Comparison of ENCODE assay signal across 13 mouse cellular contexts in genomic region chr4:107822936-107823411, GRCm38 (mm10). TPM values are rescaled to one million over a fixed set of nuclear protein-coding genes. Genes with fewer than 3 reads are reported as not detected.
DNase-seq lines count a peak whose midpoint lies in the region; ATAC-seq and TF ChIP-seq lines count a peak whose summit lies in the region.
"Had no signal": no experiment of that assay in that cellular context is flagged by ENCODE, and none has a peak within 500 bp of the region (broad histone marks: within the 10 kb centered on the region; RNA-seq: fewer than 3 reads in every experiment).

No protein-coding gene starts in this region.

- intact Hi-C loops in heart, postnatal 36 days (cut with DNase I), result no loop called here
- intact Hi-C loops in left cerebral cortex, adult 2 months (cut with DNase I), result no loop called here

- no peak overlapping the region for H3K4me2 ChIP-seq in heart, embryonic 16.5 days (ENCODE audit: low read depth, low read length)
- peak overlapping the region; percentile 30 for H3K4me2 ChIP-seq in hindbrain, embryonic 12.5 days (replicated peaks)
- peak overlapping the region; percentile 56 for H3K4me2 ChIP-seq in midbrain, embryonic 16.5 days (ENCODE audit: low read length)

- no peak overlapping the region for H3K27ac ChIP-seq in heart, embryonic 16.5 days (ENCODE audit: low read length)
- H3K27ac ChIP-seq in embryonic facial prominence, embryonic 10.5 days (replicated peaks), result no peak overlapping the region; the same call in 1 of the 2 replicates
- peak overlapping the region; percentile 75 for H3K27ac ChIP-seq in hindbrain, embryonic 12.5 days
- H3K27ac ChIP-seq in midbrain, embryonic 16.5 days (ENCODE audit: low read length), result peak overlapping the region; percentile 81
- H3K27ac ChIP-seq in left cerebral cortex, adult 2 months, result no peak overlapping the region; the same call in 1 of the 2 replicates
- H3K27ac ChIP-seq in cerebellum, adult 2 months (ENCODE audit: insufficient read depth, low read length), result no peak overlapping the region
- H3K27ac ChIP-seq: macrophage had no signal

- peaks cover 4% of the 10 kb centered on the region; the same call in 1 of the 2 replicates for H3K27me3 ChIP-seq in heart, embryonic 16.5 days (ENCODE audit: control insufficient read depth, insufficient read depth, low read length)
- no peaks in the 10 kb centered on the region for H3K27me3 ChIP-seq in embryonic facial prominence, embryonic 10.5 days (replicated peaks; ENCODE audit: low read depth, poor library complexity, severe bottlenecking)
- peaks cover 11% of the 10 kb centered on the region; the same call in 1 of the 2 replicates for H3K27me3 ChIP-seq in hindbrain, embryonic 12.5 days
- H3K27me3 ChIP-seq in midbrain, embryonic 16.5 days (ENCODE audit: control insufficient read depth, insufficient read depth, low read depth, low read length), result no peaks in the 10 kb centered on the region
- H3K27me3 ChIP-seq in cerebellum, adult 2 months (ENCODE audit: control insufficient read depth, insufficient read depth, low read length), result no peaks in the 10 kb centered on the region
- H3K27me3 ChIP-seq: CH12.LX had no signal

- no peak for ATAC-seq in heart, embryonic 16.5 days (replicated peaks; ENCODE audit: extremely low read depth, insufficient read depth, low FRiP score)
- peak; percentile 55 for ATAC-seq in hindbrain, embryonic 12.5 days (ENCODE audit: low FRiP score)
- peak; percentile 73 for ATAC-seq in midbrain, embryonic 16.5 days

- H3K4me3 ChIP-seq in heart, embryonic 16.5 days (ENCODE audit: low read length), result peak overlapping the region; percentile 5; the same call in 1 of the 2 replicates
- H3K4me3 ChIP-seq in embryonic facial prominence, embryonic 10.5 days, result peak overlapping the region; percentile 37
- peak overlapping the region; percentile 4; the same call in 1 of the 2 replicates for H3K4me3 ChIP-seq in hindbrain, embryonic 12.5 days
- peak overlapping the region; percentile 26 for H3K4me3 ChIP-seq in midbrain, embryonic 16.5 days (ENCODE audit: low read depth, low read length)
- no peak overlapping the region; the same call in 1 of the 2 replicates for H3K4me3 ChIP-seq in left cerebral cortex, adult 2 months
- no peak overlapping the region for H3K4me3 ChIP-seq in cerebellum, adult 2 months (replicated peaks; ENCODE audit: insufficient read depth, low read depth, low read length)

- no peaks in the 10 kb centered on the region for H3K9me3 ChIP-seq in heart, embryonic 16.5 days (replicated peaks; ENCODE audit: control insufficient read depth, low read length)
- no peaks in the 10 kb centered on the region for H3K9me3 ChIP-seq in embryonic facial prominence, embryonic 10.5 days
- H3K9me3 ChIP-seq in hindbrain, embryonic 12.5 days (replicated peaks), result no peaks in the 10 kb centered on the region
- no peaks in the 10 kb centered on the region for H3K9me3 ChIP-seq in midbrain, embryonic 16.5 days (replicated peaks; ENCODE audit: control insufficient read depth, low read length, poor library complexity, severe bottlenecking)

- H3K4me1 ChIP-seq in heart, embryonic 16.5 days (ENCODE audit: control insufficient read depth, insufficient read depth, low read length), result no peaks in the 10 kb centered on the region; the same call in 1 of the 2 replicates
- H3K4me1 ChIP-seq in embryonic facial prominence, embryonic 10.5 days, result peaks cover 66% of the 10 kb centered on the region
- H3K4me1 ChIP-seq in hindbrain, embryonic 12.5 days, result peaks cover 97% of the 10 kb centered on the region
- peaks cover 79% of the 10 kb centered on the region for H3K4me1 ChIP-seq in midbrain, embryonic 16.5 days (ENCODE audit: control insufficient read depth, insufficient read depth, low read length)
- H3K4me1 ChIP-seq in cerebellum, adult 2 months (ENCODE audit: control insufficient read depth, insufficient read depth, low read length), result peaks cover 70% of the 10 kb centered on the region

- H3K36me3 ChIP-seq in heart, embryonic 16.5 days (ENCODE audit: control insufficient read depth, insufficient read depth), result no peaks in the 10 kb centered on the region
- peaks cover 9% of the 10 kb centered on the region; the same call in 1 of the 2 replicates for H3K36me3 ChIP-seq in embryonic facial prominence, embryonic 10.5 days (replicated peaks)
- no peaks in the 10 kb centered on the region; the same call in 1 of the 2 replicates for H3K36me3 ChIP-seq in hindbrain, embryonic 12.5 days
- no peaks in the 10 kb centered on the region for H3K36me3 ChIP-seq in midbrain, embryonic 16.5 days (ENCODE audit: control insufficient read depth, insufficient read depth, low read length)

- TF ChIP-seq POLR2A in cerebellum, adult 2 months (IDR thresholded peaks at IDR 0.05; ENCODE audit: borderline replicate concordance, insufficient read depth, low read length), result no peak

- WGBS in heart, embryonic 16.5 days, result 64% methylated on average over 9 of the region's 9 CpGs
- WGBS in embryonic facial prominence, embryonic 10.5 days, result 39% methylated on average over 9 of the region's 9 CpGs
- WGBS in hindbrain, embryonic 12.5 days, result 36% methylated on average over 9 of the region's 9 CpGs
- WGBS in midbrain, embryonic 16.5 days, result 12% methylated on average over 9 of the region's 9 CpGs
- WGBS in cerebellum, adult 2 months, result 48% methylated on average over 9 of the region's 9 CpGs

- no peak for DNase-seq in heart, postnatal 36 days
- DNase-seq in embryonic facial prominence, embryonic 10.5 days (ENCODE audit: low spot score), result no peak
- no peak for DNase-seq in left cerebral cortex, adult 2 months (ENCODE audit: extremely low spot score in 1 of 2, low spot score in 2 of 2)
- DNase-seq in adrenal gland, postnatal 25 days, result no peak
- no peak for DNase-seq in cerebellum, adult 2 months
- DNase-seq: adrenal gland, adult 8-10 months; heart, postnatal 14 days; thymus, adult 18-20 months had no signal

- no peak overlapping the region for H3K9ac ChIP-seq in heart, embryonic 16.5 days (ENCODE audit: low read length)
- peak overlapping the region; percentile 24; the same call in 1 of the 2 replicates for H3K9ac ChIP-seq in hindbrain, embryonic 12.5 days
- H3K9ac ChIP-seq in midbrain, embryonic 16.5 days (ENCODE audit: low read depth, low read length), result peak overlapping the region; percentile 62

- no peak for TF ChIP-seq CTCF in left cerebral cortex, adult 2 months (IDR thresholded peaks at IDR 0.05)
- TF ChIP-seq CTCF in cerebellum, adult 2 months (IDR thresholded peaks at IDR 0.05; ENCODE audit: borderline replicate concordance, insufficient read depth, low read depth, low read length), result no peak

RNA-seq across cellular contexts. Expression of gene Lrp8, which starts 20.9 kb away (rescaled TPM):
- 0.67 and 0.91 TPM in 2 replicates for polyA plus RNA-seq in heart, embryonic 16.5 days (2015; fragmentation: Nextera tagmentation; extraction: Ambion mirVana)
- total RNA-seq in heart, postnatal 36 days (2021), result 1 to 10 TPM in 1 of 2 experiments, under 1 TPM in 1; 0.97 to 1.1 TPM
- polyA plus RNA-seq in embryonic facial prominence, embryonic 10.5 days (2016; fragmentation: Nextera tagmentation; extraction: Ambion mirVana), result 7.4 and 8.5 TPM in 2 replicates
- 46.7 and 52.6 TPM in 2 replicates for polyA plus RNA-seq in hindbrain, embryonic 12.5 days (2016; fragmentation: Nextera tagmentation; extraction: Ambion mirVana)
- polyA plus RNA-seq in midbrain, embryonic 16.5 days (2015; fragmentation: Nextera tagmentation; extraction: Ambion mirVana), result 44.4 and 56.0 TPM in 2 replicates
- total RNA-seq in left cerebral cortex, adult 2 months (2021), result 100 to 1,000 TPM in 1 of 2 experiments, 10 to 100 TPM in 1; 93.2 to 123 TPM
- total RNA-seq in adrenal gland, postnatal 25 days (2021), result 10.0 and 12.3 TPM in 2 replicates
- 55.4 and 62.4 TPM in 2 replicates for polyA plus RNA-seq in cerebellum, adult 2 months (2012; rRNA removed)

RNA-seq across cellular contexts. Expression of gene Magoh, which starts 56.6 kb away (rescaled TPM):
- polyA plus RNA-seq in heart, embryonic 16.5 days (2015; fragmentation: Nextera tagmentation; extraction: Ambion mirVana), result 77.2 and 86.6 TPM in 2 replicates
- 10 to 100 TPM; 43.0 to 43.5 TPM for total RNA-seq in heart, postnatal 36 days (2021)
- polyA plus RNA-seq in embryonic facial prominence, embryonic 10.5 days (2016; fragmentation: Nextera tagmentation; extraction: Ambion mirVana), result 240 and 242 TPM in 2 replicates
- 173 and 174 TPM in 2 replicates for polyA plus RNA-seq in hindbrain, embryonic 12.5 days (2016; fragmentation: Nextera tagmentation; extraction: Ambion mirVana)
- polyA plus RNA-seq in midbrain, embryonic 16.5 days (2015; fragmentation: Nextera tagmentation; extraction: Ambion mirVana), result 103 and 108 TPM in 2 replicates
- 10 to 100 TPM; 33.9 to 41.7 TPM for total RNA-seq in left cerebral cortex, adult 2 months (2021)
- total RNA-seq in adrenal gland, postnatal 25 days (2021), result 71.6 and 79.4 TPM in 2 replicates
- polyA plus RNA-seq in cerebellum, adult 2 months (2012; rRNA removed), result 58.7 and 64.4 TPM in 2 replicates

Comparison
In these comparisons a context has a peak if more than half of its experiments do, and no peak if none do; other contexts are left out.
1. H3K27ac ChIP-seq: peak in hindbrain, embryonic 12.5 days (single experiment) and midbrain, embryonic 16.5 days (single experiment); none in heart, embryonic 16.5 days (single experiment), embryonic facial prominence, embryonic 10.5 days (single experiment), left cerebral cortex, adult 2 months (single experiment) and cerebellum, adult 2 months (single experiment).
2. H3K4me3 ChIP-seq: peak in heart, embryonic 16.5 days (single experiment), embryonic facial prominence, embryonic 10.5 days (single experiment), hindbrain, embryonic 12.5 days (single experiment) and midbrain, embryonic 16.5 days (single experiment); none in left cerebral cortex, adult 2 months (single experiment) and cerebellum, adult 2 months (single experiment).